Mouse (Mus musculus): Measurements from ENCODE around the gene Adgrg3.

Gene Adgrg3

DNA sequence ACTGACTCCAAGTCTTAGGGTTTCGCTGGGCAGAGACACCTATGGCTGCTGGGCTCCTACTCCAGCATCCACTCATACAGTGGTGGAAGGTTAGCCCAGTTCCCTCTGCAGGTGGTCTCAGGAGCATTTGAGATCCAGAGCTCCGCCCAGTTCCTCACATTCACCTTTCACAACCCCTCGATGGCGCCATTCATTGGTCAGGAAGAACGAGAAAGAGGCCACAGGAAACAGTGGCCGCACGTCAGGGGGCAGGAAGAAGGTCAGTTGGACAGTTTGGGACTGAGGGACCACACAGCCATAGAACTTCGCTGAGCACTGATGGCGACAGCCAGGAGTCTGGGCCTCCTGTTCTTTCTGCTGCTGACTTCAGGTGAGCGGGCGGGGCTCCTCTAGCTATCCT is at the start of gene Adgrg3:
TSS of gene Adgrg3 (plus strand) at position 242 of the 400 bp plus-strand sequence.
- no peak for DNase-seq (ENCODE audit: low read depth, low spot score)

GRCm38 (mm10) chr8:94973270-94973669 is 44.2 kb upstream of the Adgrg3 start:
- DNase-seq (ENCODE audit: low read depth, low spot score), result peak; percentile 26

DNA sequence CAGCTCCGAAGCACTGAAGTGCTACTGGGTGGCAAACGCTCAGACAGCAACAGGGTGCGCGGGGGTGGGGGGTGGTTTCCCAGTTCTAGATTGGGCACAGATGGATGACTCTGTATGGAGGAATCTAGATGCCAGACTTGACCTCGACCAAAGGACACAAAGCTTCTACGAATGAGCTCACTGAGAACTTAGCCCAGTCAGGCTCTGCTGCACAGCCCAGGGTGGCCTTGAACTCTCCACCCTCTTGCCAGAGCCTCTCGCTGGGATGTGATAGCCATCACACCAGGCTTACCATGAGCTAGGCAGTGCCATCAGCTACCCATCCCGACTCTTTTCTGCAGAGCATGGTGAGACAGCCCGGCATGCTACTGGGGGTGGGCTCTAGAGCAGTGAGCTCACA is 43.7 kb upstream of the Adgrg3 start:
- no peak for DNase-seq (ENCODE audit: low read depth, low spot score)

- DNase-seq (ENCODE audit: low read depth, low spot score), result no peak
Measured at GRCm38 (mm10) chr8:94974467-94975165, 42.9 kb upstream of the Adgrg3 start, which contains the start of gene Adgrg1. Gene Adgrg1, plus strand, starts transcription at chr8:94974751.

DNA sequence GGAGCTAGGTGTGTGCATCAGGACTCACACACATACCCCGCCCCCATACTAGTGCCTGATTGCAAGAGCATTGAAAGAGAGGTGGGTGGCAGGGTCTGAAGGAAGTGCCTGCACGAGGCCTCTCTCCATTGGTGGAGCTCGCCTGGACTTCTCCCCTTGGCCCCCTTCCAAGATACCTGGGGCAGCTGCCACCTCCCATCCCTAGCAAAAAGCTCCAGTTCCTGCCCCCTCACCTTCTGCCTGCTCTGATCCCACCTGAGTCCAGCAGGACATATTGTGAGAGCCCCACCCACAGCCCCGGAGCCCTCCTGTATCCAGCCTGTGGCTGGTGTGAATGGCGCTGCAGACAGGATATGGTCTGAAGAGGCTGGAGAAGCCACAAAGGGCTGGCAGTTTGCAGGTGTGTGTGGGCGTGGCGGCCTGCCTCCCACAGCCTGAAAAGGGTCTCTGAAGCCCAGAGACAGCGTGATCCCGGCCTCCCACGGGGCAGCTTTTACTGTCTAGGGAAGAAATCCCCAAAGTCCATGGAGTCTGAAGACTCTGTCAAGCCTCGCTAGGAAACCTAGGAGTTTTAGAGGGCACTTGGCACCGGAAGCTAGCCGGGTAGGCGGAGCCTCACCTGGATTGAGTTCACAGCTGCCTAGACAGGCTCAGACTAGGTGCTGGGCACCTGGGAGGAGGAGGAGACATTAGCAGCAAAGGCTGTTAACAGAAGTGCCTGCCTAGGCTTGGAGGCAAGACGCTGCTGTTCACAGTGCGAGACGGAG is 40.7 kb upstream of the Adgrg3 start:
- DNase-seq (ENCODE audit: low read depth, low spot score), result peak; percentile 34

- DNase-seq (ENCODE audit: low read depth, low spot score), result no peak
Measured at GRCm38 (mm10) chr8:94978131-94978530, 39.4 kb upstream of the Adgrg3 start.

GRCm38 (mm10) chr8:94978593-94979319 is 38.7 kb upstream of the Adgrg3 start:
- no peak for DNase-seq (ENCODE audit: low read depth, low spot score)

GRCm38 (mm10) chr8:94980176-94980575 is 37.3 kb upstream of the Adgrg3 start:
- DNase-seq (ENCODE audit: low read depth, low spot score), result no peak

DNA sequence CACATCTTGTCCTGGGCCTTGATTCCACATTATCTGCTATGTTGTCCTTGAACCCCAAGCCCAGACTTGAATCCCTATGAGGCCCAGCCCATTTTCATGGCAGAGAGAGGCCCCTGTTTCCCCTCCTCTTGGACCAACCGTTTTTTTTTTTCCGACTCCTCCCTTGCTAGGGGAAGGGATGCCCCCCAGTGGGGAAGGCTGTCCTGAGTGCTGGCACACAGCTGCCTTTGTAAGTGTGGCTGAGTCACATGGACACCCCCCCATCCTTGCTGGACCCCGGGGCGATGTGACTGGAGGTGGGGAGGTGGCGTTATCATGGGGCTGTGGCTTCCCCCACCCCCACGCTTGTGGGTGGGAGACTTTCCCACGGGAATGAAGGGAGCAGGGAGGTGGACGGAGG is 36.5 kb upstream of the Adgrg3 start:
- no peak for DNase-seq (ENCODE audit: low read depth, low spot score)

DNA sequence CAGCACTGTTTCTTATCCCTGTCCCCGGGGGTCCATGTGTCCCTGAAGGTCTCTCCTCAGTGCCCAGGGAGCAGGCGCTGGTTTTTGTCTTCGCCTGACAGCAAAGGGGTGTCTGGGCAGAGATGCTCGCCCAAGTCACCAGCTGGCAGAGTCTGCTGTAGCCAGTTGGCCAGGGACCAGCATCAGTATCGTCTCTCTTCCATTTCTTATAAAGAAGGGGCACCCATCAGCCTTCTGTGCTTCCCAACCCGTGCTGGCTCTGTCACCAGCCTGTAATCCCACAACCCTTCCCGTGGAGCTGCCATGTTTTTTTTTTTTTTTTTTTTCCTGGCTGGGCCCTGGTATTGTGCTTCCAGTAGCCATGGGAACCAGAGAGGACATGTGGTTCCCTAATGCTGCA is 35.6 kb upstream of the Adgrg3 start:
- DNase-seq (ENCODE audit: low read depth, low spot score), result no peak

DNA sequence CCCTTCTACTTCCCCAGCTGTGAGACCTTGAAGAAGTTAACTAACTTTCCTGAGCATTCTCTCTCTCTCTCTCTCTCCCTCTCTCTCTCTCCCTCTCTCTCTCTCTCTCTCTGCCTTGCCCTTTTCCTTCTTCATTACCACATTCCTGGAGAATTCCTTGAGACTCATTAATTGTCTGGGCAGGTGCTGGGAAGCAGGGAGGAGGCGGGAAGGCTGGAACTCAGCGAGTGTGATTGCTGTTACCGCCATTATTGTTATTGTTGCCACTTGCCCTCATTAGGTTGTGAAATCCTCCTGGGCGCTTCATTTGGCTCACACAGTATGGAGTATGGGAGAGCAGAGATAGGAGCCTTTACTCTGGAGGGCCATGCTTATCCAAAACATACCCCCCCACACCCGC is 34.3 kb upstream of the Adgrg3 start:
- DNase-seq (ENCODE audit: low read depth, low spot score), result no peak

GRCm38 (mm10) chr8:94983881-94984516 is 33.5 kb upstream of the Adgrg3 start:
- no peak for DNase-seq (ENCODE audit: low read depth, low spot score)

- no peak for DNase-seq (ENCODE audit: low read depth, low spot score)
Measured at GRCm38 (mm10) chr8:94985023-94985422, 32.5 kb upstream of the Adgrg3 start.

- no peak for DNase-seq (ENCODE audit: low read depth, low spot score)
Measured at GRCm38 (mm10) chr8:94986676-94987075, 30.8 kb upstream of the Adgrg3 start.

GRCm38 (mm10) chr8:94987553-94987952 is 29.9 kb upstream of the Adgrg3 start:
- DNase-seq (ENCODE audit: low read depth, low spot score), result no peak

DNA sequence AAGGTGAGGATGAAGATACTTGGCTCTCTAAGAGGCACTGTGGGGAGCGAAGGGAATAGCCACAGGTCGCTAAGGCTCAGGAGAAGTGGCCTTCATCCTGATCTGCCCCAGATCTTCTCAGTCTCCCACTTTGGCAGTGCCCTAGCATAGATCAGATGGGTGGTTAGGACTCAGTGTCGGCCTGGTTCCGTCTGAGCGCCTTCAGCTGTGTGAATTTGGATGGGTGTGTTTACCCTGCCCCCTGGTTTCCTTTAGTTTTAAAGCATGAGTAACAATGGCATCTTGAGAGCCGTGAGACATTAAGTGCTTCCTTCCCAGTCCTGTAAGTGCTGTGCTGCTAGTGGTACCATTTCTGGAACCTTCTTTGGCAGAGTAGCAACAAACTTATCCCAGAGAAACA is 28.9 kb upstream of the Adgrg3 start:
- DNase-seq (ENCODE audit: low read depth, low spot score), result no peak

- no peak for DNase-seq (ENCODE audit: low read depth, low spot score)
Measured at GRCm38 (mm10) chr8:94989711-94990110, 27.8 kb upstream of the Adgrg3 start.

DNA sequence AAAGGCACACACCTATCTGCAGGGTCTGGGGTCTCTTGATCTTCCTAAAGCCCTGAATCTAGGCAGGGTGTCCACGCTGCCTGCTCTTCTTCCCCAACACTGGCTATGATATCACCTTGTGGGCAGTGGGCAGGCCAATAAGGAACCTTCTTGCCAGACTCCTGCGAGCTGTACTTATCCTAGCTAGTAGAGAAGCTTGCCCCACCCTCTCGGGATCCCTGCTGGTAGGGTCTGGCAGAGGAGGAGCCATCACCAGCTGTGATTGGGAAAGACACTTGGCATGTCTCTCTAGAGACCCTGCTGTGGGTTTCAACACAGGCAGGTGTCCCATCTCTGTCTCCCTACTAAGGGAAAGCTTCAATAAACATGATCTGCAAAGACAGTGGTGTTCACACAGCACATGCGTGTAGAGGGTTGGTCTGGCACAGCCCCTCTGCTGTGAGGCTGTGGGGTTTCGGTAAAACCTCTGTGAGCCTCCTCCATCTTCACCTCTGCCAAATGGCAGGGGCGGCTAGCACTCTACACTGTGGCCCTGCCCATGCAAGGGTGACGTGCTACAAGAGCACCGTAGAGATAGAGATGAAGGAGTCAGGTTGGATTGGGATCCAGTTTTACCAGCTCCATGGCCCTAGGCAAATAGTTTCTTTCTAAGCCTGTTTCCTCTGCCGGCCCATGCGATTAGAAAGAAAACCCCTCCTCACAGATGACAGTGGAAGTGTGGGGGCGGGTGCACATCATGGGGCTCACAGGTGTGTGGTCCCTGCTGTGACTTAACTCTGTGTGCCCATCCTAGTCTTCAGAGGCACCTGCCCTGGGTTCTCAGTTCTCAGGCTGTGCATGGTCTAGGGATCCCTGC is 26.7 kb upstream of the Adgrg3 start:
- DNase-seq (ENCODE audit: low read depth, low spot score), result no peak

- no peak for DNase-seq (ENCODE audit: low read depth, low spot score)
Measured at GRCm38 (mm10) chr8:94991454-94991994, 26.0 kb upstream of the Adgrg3 start.

GRCm38 (mm10) chr8:94992010-94992409 is 25.5 kb upstream of the Adgrg3 start:
- no peak for DNase-seq (ENCODE audit: low read depth, low spot score)

DNA sequence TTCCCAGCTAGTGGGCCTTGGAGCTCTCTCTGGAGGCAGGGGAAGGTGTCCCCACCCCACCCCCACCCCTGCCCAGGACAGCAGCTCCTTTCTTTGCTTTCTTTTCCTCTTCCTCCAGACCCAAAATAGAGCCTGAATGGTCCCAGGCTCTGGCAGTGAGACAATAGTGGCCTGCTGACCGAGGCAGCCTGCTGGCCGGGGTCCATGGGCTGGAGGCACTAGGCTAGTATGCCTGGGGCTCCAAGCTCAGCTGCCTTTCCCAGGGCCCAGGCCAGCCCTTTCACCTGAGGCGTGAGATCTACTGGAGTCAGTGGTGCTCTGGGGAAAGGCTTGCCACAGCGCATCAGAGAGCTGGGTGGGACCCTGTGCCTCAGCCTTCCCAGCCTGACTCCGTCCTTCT is 25.0 kb upstream of the Adgrg3 start:
- no peak for DNase-seq (ENCODE audit: low read depth, low spot score)
